Mouse (Mus musculus) retina, adult 2 months (tissue): ENCODE data around the gene Fam210b.
"Not testable (repeated sequence)": the region's sequence is repeated elsewhere in the genome, so short reads cannot be mapped to it uniquely, and the experiment has no call there.

ENCODE experiments used
- DNase-seq: peaks from one replicate; pipeline ENCODE4 v3.0.0-alpha.2; 2012; ENCODE audit warnings: low read depth, low spot score

The Fam210b gene

DNA sequence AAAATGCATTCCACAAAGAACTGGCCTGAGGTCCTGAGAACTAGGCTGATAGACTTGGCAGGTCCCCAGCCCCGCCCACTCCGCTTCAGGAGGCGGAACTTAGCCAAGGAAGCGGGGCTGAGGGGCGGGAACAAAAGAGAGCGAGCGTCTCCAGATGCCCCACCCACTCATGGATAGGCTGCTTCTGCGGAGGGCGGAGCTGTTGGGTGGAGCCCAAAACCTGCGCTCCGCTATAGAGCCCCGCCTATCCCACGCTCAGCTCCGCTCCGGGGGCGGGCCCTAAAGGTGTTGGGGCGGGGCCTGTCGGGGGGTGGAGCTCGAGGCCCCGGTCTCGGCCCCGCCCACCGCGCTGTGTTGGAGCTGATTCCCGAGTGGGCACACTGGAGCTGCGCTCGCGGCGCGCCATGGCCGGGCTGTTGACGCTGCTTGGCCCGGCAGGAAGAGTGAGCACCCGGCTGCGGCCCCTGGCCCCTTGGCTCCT, at the start of gene Fam210b:
Gene Fam210b, plus strand, starts transcription at position 308 of the 481 bp plus-strand sequence.
- peak; percentile 95 for DNase-seq

DNA sequence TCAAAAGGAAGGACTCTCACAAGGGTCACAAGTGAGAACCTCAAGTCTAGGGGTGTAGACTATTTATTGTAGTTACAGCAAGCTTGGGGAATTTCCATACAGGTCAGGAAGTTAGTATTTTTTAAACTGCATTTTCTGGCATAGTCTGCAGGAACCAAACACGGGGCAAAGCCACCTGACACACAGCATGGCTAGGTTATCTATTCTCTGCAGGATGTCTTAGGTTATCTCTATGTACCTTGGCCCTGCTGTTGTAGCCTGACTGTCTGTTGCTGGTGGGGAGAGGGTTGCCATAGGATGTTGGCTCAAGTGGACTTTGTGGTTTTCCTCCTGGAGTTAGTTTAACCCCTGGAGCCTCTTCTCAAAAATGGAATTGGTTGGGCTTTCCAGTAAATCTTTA, 47.3 kb upstream of the Fam210b start:
- DNase-seq = no peak

DNA sequence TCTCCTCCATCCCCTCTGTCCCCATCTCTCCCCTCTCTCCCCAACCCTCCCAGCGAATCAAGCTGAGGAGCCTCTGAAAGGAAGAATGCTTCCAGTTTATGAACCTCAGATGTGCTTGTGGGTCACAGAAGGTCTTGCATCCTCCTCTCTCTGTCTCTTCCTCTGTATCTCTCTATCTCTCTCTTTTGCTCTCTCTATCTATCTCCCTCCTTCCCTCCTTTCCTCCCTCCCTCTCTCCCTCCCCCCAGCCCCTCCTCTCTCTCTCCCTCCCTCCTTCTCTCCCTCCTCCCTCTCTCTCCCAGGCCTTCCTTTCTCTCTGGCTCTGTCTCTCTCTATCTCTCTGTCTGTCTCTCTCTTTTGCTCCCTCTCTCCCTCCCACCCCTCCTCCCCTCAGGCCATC, 46.8 kb upstream of the Fam210b start:
- no peak for DNase-seq

DNA sequence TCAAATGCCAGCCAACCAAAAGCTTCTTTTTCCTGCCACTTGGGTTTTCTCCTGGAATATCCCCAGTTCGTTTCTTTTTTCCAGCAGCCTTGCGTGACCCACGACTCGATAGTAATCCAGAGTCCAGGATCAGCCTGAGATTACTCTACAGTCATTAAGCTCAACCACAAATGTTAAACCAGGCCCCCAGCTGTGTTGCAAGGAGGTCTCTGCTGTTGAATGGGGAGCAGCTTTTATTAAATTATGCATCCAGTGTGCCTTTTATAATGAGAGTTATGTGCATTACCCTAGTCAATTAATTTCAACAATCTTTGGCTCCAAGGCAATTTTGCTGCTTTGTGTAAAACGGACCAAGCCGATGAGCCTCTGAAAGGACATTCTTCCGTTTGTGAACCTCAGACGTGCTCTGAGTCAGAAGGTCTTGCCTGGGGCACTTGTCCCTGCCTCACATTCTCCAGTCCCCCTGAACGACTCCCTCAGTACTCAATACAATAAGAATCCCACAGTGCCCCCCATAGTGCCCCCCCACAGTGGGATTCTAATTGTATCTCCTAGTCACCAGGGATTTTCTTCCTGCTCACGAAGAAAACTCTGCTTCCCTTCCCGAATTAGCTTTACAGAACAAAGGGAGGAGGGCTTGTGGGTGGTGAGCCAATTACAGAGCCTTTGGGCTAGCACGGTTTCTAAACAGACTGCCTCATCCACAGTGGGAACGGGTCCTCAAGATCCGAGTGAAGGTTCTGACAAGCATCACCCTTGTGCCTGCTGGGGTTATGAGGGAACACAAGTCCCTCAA, 46.0 kb upstream of the Fam210b start:
- no peak for DNase-seq

DNA sequence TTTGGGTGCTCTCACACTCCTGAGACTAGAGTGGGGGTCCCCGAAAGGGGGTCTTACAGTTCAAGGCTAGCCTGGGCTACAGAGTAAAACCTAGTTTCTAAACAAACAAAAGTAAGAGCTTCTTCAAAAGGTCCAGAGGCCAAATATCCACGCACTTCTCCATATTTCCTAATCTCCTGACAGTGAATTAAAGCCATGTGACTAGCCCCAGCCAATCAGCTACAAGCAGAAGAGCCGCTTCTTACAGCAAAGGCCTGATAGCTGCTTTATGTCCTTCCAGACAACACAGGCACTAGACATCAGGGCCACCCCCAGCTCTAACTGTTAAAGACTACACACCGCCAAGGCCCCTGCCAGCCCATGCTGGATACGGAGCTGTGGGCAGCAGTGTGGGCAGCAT, 43.0 kb upstream of the Fam210b start:
- no peak for DNase-seq

DNA sequence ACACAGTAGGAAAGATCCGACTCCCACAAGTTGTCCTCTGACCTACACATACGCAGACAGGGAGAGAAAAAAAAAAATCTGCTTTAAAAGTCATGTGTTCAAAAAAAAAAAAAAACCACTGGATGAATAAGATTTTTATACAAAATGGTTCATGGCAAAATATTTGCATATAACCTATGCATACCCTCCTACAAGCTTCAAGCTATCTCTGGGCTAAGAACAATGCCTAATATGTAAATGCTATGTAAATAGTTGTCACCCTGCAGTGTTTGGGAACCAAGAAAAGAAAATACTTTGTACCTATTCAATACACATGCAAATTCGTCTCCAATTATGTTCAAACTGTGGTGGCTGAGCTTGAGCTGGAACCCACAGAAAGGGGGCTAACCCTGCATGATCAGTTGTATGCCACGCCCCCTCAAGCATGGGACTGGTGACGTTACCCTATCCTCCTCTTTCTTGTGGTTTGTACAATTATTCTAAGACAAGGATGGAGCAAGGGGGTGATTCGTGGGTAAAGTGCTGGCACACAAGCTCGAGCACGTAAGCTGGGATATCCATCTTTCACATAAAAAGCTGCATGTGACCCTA, 41.2 kb upstream of the Fam210b start:
- DNase-seq = no peak

DNA sequence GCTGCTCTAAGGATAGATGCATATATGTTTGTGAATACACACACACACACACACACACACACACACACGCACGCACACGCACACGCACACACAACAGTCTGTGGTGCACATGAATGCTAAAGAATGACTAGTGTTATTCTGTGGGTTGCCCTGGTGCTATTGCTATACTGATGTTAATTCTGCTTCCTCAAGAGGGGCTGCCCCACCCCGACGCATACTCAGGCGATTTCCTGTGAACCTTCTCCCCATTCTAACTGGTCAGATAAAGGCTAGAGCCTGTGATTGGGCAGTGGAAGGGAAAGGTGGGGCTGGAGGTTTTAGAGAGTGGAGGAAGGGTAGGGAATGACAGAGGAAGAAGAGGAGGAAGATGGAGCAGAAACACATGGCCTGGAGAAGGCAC, 39.8 kb upstream of the Fam210b start:
- not testable (repeated sequence) for DNase-seq

DNA sequence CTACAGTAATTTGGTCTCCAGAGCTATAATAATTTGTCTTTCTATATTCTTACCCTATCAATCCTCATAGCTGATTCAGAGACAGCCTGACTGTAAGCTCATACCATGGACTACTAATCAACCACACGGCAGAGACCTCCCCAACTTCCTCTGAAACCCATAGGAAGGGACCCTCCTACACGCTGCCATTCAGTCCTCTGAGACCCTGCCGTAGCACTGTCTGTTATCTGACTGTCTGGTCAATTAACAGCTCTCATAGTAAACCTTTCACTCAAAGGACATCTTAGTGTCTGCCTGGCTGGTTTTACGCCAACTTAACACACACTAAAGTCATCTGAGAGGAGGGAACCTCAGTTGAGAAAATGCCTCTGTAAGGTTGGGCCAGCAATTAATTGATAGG, 38.8 kb upstream of the Fam210b start:
- no peak for DNase-seq

DNA sequence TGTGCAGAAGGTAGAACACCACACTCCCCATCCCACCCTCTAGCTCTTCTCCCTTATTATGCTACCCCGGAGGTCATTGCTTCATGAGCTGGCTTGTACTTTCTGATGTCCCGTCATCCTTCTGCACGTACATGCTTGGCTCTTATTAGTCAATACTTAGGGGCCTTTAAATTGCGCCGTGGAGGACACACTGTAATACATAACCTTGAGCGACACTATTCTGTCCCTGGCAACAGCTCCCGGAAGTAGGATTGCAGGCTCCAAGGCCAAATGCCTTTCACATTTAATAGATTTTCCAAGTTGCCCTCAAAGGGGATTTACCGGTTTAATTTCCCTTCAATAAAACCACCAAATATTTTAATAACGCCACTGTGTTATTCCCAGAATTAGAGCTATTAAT, 33.6 kb upstream of the Fam210b start:
- no peak for DNase-seq

DNA sequence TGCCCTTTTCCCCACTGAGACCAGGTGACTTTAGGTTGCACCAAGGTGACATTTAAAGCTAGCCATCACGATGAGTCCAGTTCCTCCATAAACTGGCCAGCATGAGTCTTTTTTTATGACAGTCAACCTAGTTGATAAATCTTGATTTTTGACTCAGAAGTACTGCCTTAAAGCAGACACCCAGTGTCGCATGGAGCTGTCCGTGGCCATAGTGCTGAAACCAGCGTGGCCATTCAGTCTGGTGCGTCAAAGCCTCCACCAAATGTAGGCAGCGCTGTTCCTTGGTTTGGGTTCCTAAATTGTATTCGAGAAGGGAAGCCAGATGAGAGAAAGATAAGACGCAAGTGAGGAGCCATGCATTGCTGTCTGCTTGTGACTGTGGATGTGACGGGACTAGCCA, 24.5 kb upstream of the Fam210b start:
- no peak for DNase-seq

DNA sequence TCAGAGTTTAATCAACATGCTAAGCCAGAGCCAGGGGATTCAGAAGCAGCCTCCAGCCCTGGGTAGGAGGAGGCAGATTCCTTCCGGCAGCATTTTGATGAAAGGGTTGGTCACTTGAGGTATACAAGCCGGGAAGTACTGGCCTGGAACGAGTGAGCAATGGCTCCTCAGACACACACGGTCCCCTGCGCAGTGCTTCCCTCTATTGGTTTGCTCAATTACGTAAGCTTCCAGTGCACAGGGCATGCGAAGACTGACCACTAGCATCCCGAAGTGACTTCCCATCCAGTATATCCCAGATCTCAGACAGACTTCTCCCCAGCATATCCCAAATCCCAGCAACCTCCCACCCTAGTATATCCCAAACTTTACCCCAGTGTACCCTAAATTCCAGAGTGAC, 17.1 kb upstream of the Fam210b start:
- DNase-seq = no peak

DNA sequence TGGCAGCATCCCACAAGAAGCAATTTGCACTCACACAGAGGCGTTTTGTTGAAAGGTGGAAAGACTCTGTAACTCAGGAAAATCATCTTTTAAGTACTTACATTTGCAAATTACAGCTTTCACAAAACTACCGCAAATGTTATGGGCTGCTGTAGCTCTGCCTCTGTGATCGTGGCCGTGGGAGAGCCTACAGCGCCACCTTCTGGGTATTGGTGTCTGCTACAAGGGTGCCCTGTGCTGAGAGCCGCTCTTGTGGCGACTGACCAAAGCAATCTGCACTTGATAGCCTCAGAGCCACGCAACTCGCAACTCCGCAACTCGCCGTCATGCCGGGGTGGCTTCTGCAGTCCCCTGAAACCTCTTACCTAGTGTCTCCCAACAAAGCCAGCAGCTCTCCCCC, 16.2 kb upstream of the Fam210b start:
- DNase-seq = peak; percentile 30

DNA sequence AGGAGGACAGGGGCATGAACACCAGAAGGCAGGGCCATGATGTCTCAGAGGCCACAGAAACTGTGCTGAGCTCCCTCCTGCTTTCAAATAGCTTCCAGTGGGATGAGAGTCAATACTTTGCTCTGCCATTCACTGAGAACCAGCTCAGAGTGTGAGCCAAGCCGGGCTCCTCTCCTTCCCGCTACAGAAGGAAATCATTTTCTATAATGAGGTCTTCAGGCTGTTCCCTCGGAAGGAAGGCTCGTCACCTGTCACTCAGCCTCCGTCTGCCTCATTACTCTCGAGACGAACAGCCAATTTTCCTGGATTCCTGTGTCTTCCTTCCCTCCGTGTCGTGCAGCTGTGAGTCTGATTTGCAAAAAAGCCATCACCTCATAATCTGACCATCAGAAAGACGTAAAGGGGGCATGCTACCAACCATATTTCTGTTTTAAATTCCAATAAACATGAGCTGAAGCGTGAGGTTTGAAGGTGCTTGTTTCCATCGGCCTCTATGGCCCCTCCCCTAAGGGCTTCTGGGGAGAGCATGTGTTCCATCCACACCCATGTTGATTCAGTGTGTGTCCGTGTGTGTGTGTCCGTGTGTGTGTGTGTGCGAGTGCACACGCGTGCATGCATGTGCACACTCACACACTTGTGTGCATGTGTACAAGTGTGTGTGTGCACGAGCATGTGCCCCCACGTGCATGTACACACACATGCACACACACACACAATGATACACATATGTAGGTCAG, 7.0 kb upstream of the Fam210b start:
- no peak for DNase-seq

DNA sequence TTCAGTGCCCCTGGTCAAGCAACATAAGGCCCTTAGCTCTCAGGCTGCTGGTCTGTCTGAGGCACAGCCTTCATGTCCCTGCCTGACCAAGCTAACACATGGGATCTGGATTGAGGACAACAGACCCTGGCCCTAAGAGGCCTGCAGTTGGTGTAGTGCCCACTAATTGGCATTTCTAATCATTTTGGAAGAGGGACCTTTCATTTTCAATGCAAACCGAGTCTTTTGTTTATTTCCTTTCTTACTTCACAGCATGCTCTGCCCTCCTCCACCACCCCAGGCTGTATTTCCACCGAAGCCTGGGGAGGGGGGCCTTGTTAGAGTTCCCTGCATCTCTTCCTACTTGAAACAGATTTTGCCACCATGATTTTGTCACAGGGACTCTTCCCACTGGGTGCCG, 4.4 kb upstream of the Fam210b start:
- DNase-seq = no peak

DNA sequence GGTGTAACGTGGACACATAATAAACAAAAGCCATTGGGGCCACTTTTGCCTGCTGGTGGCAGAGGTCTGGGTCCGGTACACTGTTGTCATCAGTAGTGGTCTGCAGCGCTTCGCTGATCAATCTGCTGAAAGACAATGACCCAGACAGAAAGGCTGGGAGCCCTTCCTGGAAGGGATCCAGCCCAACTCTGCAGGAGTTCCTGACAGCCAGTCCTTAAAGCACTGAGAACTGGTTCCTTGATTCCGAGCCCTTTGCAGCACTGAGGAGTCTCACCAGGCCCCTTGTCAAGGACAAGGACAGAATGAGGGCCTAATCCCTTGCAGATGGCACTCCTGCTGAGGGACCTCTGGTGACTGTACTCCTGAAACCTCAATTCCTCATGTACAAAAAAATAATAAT, 3.8 kb upstream of the Fam210b start:
- DNase-seq = no peak

DNA sequence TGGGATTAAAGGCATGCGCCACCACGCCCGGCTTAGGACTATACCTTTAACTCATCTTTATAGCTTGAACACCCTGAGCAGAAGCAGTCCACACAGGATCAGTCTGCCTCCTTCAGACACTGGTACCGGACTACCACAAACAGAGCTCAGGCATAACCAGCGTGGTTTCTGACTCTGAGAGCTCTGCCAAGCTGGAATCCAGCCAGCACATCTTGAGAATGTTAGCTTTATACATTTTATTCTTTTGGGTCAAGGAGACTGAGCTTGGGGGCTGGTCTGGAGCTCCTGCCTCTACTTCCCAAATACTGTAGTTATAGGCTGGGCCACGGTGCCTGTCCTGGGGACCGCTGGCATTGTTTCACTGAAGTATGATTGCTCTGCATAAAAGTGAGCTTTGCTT, 1.6 kb upstream of the Fam210b start:
- DNase-seq = no peak

DNA sequence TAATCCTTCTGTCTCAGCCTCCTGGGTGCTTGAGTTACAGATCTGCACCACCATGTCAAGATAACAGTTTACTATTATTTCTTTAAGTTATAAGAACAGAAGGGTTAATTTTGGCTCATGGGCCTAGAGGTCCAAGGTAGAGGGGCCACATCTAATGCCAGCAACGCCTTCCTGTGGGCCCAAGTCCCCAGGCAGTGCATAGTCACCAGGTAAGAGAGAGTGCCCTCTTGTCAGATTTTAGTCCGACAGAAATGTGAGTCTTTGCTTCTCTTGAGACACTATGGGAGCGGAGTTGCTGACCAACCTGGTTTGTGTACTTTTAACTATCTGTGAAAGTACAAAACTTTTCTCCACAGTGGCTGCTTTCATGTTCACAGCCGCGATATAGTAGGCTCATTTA, 696 bp upstream of the Fam210b start:
- DNase-seq = no peak

DNA sequence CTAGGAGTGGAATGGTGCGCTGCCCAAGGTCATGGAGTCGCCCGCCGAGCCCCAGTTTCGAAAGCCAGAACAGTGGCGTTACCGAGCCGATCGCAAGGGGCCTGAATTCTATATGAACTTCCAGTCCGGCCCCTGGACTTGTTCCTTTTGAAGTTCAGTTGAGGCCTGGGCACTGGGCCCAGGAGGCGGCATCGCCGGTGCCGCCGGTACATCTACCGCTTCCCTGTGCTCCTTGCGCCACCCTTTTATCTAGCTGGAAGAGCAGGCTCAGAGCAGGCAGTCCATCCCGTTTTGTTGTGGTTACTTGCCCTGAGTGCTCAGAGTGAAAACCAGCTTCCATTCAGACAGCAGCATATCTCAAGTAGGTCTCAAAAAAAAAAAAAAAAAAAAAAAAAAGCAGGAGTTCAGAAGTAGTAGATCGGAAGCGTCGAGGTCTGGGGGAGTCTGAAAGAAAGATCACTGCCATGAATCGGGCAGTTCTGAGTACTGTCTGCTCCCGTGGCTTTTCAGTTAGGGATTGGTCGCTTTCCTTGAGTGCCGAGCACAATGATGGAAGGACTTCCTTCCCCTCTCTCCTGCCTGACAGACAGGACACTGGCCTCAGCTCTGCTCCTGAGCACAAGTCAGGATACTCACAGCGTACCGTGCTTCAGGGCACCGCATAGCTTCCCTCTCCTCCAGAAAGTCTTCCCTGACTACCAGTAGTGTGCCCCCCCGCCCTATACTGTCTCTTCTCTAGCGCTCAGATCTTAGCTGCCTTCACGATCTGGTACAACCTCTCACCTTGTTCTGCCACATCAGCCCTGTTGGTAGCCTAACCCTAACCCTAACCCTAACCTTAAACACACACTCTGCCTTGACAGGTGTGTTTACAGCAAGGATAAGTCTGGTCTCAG, 917 bp downstream of the Fam210b start:
- DNase-seq = no peak

DNA sequence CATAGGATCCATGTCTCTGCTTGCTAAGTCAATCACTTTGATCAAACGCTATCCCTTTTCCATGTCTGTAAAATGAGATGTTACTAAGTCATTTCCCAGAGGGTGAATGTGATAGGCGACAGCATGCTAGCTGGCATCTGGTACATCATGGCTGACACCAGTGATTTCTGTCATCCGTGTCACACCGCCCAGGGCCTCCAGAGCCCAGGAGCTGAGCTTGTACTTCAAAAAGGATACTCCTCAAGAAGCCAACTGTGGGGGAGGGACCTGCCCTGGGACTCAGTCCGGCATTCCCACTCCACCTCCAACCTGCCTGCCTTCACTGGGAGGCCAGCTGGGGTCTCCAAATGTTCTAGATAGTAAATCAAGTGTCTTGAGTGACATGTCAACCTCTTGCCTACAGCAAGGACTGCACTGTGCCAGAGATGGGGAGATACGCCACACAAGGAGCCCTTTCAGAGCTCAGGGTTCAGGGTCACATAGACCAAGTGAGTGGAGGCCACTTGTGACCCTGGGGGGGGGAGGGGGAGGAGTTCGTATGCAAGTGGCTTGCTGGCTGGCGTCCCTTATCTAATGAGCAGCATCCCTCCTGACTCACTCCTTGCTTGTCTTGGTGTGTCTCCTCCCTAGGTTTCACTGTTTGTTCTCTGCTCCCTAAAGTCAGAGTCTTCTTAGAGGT, 1.7 kb downstream of the Fam210b start:
- no peak for DNase-seq

DNA sequence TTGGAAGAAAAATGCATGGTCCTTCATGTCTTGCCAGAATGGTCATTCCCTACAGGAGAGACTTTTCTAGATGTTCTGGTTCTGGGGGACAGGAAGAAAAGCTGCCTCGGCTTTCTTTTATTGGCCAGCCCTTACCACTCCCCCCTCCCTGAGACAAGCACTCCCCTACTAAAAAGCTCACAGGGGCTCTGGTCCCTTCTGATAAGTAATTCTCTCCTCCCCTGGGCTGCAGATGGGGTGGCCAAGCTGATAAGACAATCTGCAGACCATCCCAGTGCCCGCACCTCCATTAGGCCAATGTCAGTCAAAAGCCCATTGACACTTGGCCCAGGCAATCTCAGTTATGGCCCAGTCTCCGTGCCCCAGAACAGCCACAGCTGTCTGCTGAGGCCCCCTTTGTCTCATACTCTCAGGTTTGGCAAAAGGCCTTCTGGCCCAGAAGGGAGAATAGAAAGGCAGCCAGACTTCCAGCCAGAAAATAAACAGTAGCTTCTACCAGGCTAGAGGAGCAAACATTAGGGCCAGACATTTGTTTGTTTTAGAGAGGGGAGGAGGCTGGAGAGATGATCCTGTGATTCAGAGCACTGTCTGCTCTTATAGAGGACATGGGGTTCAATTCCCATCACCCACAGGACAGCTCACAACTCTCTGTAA, 3.1 kb downstream of the Fam210b start:
- DNase-seq = no peak

DNA sequence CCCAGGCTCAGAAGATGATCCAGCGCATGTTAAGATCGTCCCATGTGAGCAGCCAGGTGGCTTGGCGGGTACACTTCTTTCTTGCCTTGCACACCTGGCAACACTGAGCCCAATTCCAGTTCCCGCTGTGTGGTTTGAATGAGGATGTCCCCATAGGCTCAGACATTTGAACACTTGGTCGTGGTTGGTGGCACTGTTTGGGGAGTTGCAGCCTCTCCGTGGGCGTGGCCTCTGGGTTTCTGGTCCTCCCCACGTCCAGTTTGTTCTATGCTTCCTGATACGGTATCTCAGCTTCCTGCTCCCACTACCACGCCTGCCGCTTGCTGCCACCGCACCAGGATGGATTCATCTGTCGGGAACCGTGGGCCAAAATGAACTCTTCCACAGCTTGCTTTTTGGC, 4.4 kb downstream of the Fam210b start:
- no peak for DNase-seq
